Mouse (Mus musculus) lung, embryonic 15.5 days (tissue): ENCODE results near the gene Nodal. TPM values are rescaled to one million over a fixed set of nuclear protein-coding genes. Genes with fewer than 3 reads are reported as not detected.

Experiments used
- ATAC-seq: fragments of 200-750 bp; cut with Nextera tagmentation; 2 replicates; pipeline ENCODE4 v1.8.0; 2017; ENCODE audit warnings: moderate number of reproducible peaks, borderline replicate concordance; ENCODE audit not compliant: low FRiP score, low TSS enrichment; ENCODE audit errors: extremely low read depth
- H3K27ac ChIP-seq: fragments of 300-500 bp; sonication (generic); 2 replicates; pipeline ENCODE4 v1.5.1; 2015; ENCODE audit warnings: moderate library complexity, mild to moderate bottlenecking, inconsistent platforms
- H3K27me3 ChIP-seq: fragments of 300-500 bp; sonication (generic); 2 replicates; pipeline ENCODE4 v1.6.1; 2015; ENCODE audit warnings: inconsistent platforms
- H3K36me3 ChIP-seq: fragments of 300-500 bp; sonication (generic); 2 replicates; pipeline ENCODE4 v1.6.1; 2015; ENCODE audit warnings: inconsistent platforms
- H3K4me1 ChIP-seq: fragments of 300-500 bp; sonication (generic); 2 replicates; pipeline ENCODE4 v1.6.1; 2015; ENCODE audit warnings: inconsistent platforms
- H3K4me2 ChIP-seq: fragments of 300-500 bp; sonication (generic); 2 replicates; pipeline ENCODE4 v1.6.1; 2015; ENCODE audit warnings: inconsistent platforms, mild to moderate bottlenecking, moderate library complexity
- H3K4me3 ChIP-seq: fragments of 300-500 bp; sonication (generic); 2 replicates; pipeline ENCODE4 v1.5.1; 2015; ENCODE audit warnings: mild to moderate bottlenecking, inconsistent platforms
- H3K9ac ChIP-seq: fragments of 300-500 bp; sonication (generic); 2 replicates; pipeline ENCODE4 v1.6.1; 2015; ENCODE audit warnings: inconsistent platforms
- H3K9me3 ChIP-seq: fragments of 300-500 bp; sonication (generic); 2 replicates; pipeline ENCODE4 v1.6.1; 2016; ENCODE audit warnings: inconsistent platforms
- WGBS: fragments of 180-500 bp; shearing (Covaris S2); methylation state at CpG from one replicate; pipeline ENCODE4 v1.1.7; 2015; 5-methylcytosine and 5-hydroxymethylcytosine counted together
- polyA plus RNA-seq: library from polyadenylated mRNA; unstranded; fragments of >200 nt; fragmentation: Nextera tagmentation; extraction: Ambion mirVana; gene quantifications from 2 replicates; pipeline ENCODE4 v1.2.1, GENCODE M21; 2015

The Nodal gene
- polyA plus RNA-seq, 1 experiment from 2014 or later: 0.09 TPM

GRCm38 (mm10) chr10:61419146-61419545 lies 1.4 kb downstream of the Nodal start:
- no peak overlapping the region for H3K4me3 ChIP-seq
- no peak for ATAC-seq
- H3K27me3 ChIP-seq: peaks cover 56% of the 10 kb centered on the region
- no peak overlapping the region for H3K27ac ChIP-seq
- H3K9me3 ChIP-seq: no peaks in the 10 kb centered on the region
- peak overlapping the region; percentile 85 for H3K4me2 ChIP-seq
- WGBS: 8% methylated on average over 24 of the region's 24 CpGs
- H3K36me3 ChIP-seq: no peaks in the 10 kb centered on the region
- peaks cover 19% of the 10 kb centered on the region for H3K4me1 ChIP-seq
- H3K9ac ChIP-seq: no peak overlapping the region

DNA sequence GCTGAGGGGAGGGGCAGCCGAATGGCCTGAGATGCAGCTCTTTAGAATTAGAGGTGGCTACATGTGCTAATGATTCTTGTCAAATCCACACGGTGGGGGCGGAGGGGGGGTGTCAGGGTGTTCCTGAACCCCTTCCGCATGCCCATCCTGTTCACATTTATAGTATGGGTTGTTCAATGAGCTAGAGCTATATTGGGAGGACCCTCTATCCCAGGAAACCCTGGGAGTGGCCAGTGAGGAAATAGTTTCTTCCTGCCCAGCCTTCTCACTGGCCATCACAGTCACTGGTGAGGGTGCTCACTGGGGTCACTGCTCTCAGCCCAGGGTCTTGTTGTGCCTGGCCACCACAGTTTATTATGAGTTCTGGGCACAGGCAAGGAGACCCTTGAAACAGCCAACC lies 2.2 kb downstream of the Nodal start:
- no peak overlapping the region for H3K27ac ChIP-seq
- no peak overlapping the region for H3K9ac ChIP-seq
- no peak overlapping the region for H3K4me2 ChIP-seq
- no peaks in the 10 kb centered on the region for H3K36me3 ChIP-seq
- WGBS: 56% methylated on average over 4 of the region's 4 CpGs
- H3K9me3 ChIP-seq: no peaks in the 10 kb centered on the region
- no peak overlapping the region for H3K4me3 ChIP-seq
- ATAC-seq: no peak
- H3K27me3 ChIP-seq: peaks cover 56% of the 10 kb centered on the region
- peaks cover 27% of the 10 kb centered on the region for H3K4me1 ChIP-seq

DNA sequence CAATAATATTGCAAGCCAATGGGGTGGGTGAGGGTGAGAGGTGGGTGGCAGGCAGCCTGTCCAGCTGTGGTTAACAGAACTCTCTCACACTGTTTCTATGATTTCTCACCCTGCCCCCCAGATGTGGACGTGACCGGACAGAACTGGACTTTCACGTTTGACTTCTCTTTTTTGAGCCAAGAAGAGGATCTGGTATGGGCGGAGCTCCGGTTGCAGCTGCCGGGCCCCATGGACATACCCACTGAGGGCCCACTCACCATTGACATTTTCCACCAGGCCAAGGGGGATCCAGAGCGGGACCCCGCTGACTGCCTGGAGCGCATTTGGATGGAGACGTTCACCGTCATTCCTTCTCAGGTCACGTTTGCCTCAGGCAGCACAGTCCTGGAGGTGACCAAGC lies 5.1 kb downstream of the Nodal start:
- H3K4me2 ChIP-seq: no peak overlapping the region

DNA sequence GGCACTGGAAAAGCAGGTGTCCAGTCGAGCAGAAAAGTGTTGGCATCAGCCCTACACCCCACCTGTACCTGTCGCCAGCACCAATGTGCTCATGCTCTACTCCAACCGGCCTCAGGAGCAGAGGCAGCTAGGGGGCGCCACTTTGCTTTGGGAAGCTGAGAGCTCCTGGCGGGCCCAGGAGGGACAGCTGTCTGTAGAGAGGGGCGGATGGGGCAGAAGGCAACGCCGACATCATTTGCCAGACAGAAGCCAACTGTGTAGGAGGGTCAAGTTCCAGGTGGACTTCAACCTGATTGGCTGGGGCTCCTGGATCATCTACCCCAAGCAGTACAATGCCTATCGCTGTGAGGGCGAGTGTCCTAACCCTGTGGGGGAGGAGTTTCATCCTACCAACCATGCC lies 5.5 kb downstream of the Nodal start:
- peaks cover 27% of the 10 kb centered on the region for H3K27me3 ChIP-seq
- H3K4me1 ChIP-seq: peaks cover 27% of the 10 kb centered on the region
- ATAC-seq: no peak
- no peak overlapping the region for H3K9ac ChIP-seq
- no peaks in the 10 kb centered on the region for H3K9me3 ChIP-seq
- no peak overlapping the region for H3K4me3 ChIP-seq
- WGBS: 58% methylated on average over 10 of the region's 10 CpGs
- no peak overlapping the region for H3K4me2 ChIP-seq
- no peaks in the 10 kb centered on the region for H3K36me3 ChIP-seq
- no peak overlapping the region for H3K27ac ChIP-seq

More for the DNA sequence above, 5.1 kb downstream of the Nodal start:
- Histone ChIP-seq H3K36me3 (no peaks in the 10 kb centered on the region), H3K9ac (no peak overlapping the region), H3K9me3 (no peaks in the 10 kb centered on the region), H3K27ac (no peak overlapping the region), H3K4me1 (peaks cover 31% of the 10 kb centered on the region), H3K27me3 (peaks cover 31% of the 10 kb centered on the region), H3K4me3 (no peak overlapping the region)
- WGBS: 71% methylated on average over 12 of the region's 12 CpGs
- ATAC-seq: 0 out of 2 replicates have a peak, but pooled peaks have one; percentile 12

- Histone ChIP-seq H3K4me2 (peak overlapping the region; percentile 19; the same call in 1 of the 2 replicates), H3K9me3 (no peaks in the 10 kb centered on the region), H3K9ac (no peak overlapping the region), H3K27me3 (peaks cover 14% of the 10 kb centered on the region), H3K4me1 (peaks cover 19% of the 10 kb centered on the region), H3K36me3 (0 out of 2 replicates have a peak, but pooled peaks cover under 1% of the 10 kb centered on the region), H3K27ac (0 out of 2 replicates have a peak overlapping the region, but pooled peaks have one; percentile 35), H3K4me3 (no peak overlapping the region)
- WGBS: 34% methylated on average over 7 of the region's 7 CpGs
- peak; percentile 15; the same call in 1 of the 2 replicates for ATAC-seq
These were observed 6.7 kb downstream of the Nodal start for GRCm38 (mm10) chr10:61424500-61424899.

DNA sequence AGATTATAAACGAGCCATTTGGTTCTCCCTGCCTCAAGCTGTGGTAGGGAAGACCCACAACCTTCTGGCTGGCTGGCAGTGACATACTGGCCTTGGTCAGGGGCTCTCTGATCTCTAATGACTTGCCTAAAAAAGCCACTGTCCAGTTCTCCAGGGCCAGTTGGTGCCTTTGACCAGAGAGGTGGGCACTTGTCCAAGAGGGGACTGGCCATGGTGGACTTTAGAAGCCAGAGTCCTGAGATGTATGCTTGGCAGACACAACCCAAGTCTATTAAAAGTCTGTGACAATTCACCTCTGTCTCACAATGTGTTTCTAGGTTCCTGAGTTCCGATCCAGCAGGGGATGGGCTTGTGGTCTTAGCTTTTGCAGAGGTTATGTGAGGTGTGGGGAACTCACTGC lies 7.3 kb downstream of the Nodal start:
- WGBS: 58% methylated on average over 2 of the region's 2 CpGs
- no peak for ATAC-seq
- Histone ChIP-seq H3K9me3 (no peaks in the 10 kb centered on the region), H3K36me3 (peaks cover 6% of the 10 kb centered on the region), H3K27me3 (peaks cover 9% of the 10 kb centered on the region), H3K4me2 (no peak overlapping the region), H3K4me3 (no peak overlapping the region), H3K4me1 (peaks cover 15% of the 10 kb centered on the region), H3K9ac (no peak overlapping the region), H3K27ac (no peak overlapping the region)

DNA sequence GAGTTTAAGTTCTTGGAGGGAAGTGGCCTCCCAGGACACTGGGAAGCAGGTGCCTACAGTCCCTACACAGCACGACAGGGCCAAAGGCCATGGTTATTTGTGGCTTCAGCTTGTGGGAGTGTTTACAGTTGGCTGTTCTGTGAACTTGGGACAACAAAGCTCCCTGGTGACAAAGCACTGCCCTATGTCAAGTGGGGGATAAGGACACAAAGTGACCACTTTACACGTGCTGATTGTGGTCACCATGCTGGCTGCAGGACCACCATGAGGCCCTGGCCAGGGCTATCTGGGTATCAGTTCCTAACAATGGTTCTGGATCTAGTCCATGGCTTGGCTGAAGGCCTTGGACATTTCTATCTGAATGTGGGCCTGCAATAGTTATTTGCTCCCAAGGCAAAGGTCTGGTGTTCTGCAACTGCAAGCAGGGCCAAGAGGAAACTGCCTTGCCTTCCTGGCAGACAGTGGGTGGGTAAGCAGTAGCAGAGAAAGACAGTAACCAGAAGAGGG lies 8.5 kb downstream of the Nodal start:
- Histone ChIP-seq H3K27ac (no peak overlapping the region), H3K4me1 (peaks cover 15% of the 10 kb centered on the region), H3K9ac (no peak overlapping the region), H3K9me3 (no peaks in the 10 kb centered on the region), H3K27me3 (no peaks in the 10 kb centered on the region), H3K36me3 (peaks cover 18% of the 10 kb centered on the region), H3K4me2 (no peak overlapping the region), H3K4me3 (no peak overlapping the region)
- ATAC-seq: no peak
- 30% methylated on average over 2 of the region's 2 CpGs for WGBS

DNA sequence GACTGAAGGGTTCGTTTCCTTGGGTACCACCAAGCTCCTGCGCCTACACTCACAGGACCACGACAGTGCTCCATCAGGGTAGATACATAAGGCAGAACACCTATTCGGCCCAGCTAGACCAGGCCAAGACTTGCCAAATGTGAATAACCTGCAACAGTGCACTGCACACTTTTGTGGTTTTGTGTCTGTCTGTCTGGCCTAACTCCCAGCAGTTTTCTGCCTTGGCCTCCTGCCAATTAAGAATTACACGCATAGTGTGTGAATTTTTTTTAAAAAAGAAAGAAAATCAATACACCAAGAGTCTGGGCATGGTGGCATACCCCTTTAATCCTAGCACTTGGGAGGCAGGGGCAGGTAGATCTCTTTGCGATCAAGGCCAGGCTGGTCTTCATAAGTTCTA lies 10.2 kb downstream of the Nodal start:
- no peak overlapping the region for H3K4me3 ChIP-seq
- no peaks in the 10 kb centered on the region for H3K9me3 ChIP-seq
- peaks cover 28% of the 10 kb centered on the region for H3K36me3 ChIP-seq
- no peak overlapping the region for H3K27ac ChIP-seq
- H3K4me1 ChIP-seq: peaks cover 15% of the 10 kb centered on the region
- no peak for ATAC-seq
- no peak overlapping the region for H3K4me2 ChIP-seq
- no peaks in the 10 kb centered on the region for H3K27me3 ChIP-seq
- H3K9ac ChIP-seq: no peak overlapping the region
- WGBS: 82% methylated on average over 6 of the region's 6 CpGs

DNA sequence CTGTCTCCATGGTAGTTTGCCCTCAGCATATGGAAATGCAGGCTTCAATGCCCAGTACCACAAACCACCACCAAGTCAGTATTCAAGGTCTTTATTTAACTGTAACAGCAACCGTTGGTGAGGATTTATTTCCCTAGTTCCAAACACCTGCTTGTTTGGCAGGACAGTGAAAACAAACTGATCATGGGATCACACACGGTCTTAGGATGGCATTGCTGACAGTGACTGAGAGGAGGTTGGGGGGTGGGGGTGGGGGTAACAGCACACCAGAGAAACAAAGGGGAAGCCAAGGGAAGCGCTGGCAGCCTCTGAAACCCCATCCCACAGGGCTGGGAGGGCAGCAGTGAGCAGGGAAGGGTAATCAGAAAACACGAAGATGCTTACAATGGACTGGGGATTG lies 10.6 kb downstream of the Nodal start:
- H3K9me3 ChIP-seq: no peaks in the 10 kb centered on the region
- H3K27ac ChIP-seq: no peak overlapping the region
- 41% methylated on average over 4 of the region's 4 CpGs for WGBS
- H3K36me3 ChIP-seq: peaks cover 33% of the 10 kb centered on the region
- H3K4me2 ChIP-seq: no peak overlapping the region
- no peaks in the 10 kb centered on the region for H3K27me3 ChIP-seq
- peaks cover 15% of the 10 kb centered on the region for H3K4me1 ChIP-seq
- H3K9ac ChIP-seq: no peak overlapping the region
- no peak overlapping the region for H3K4me3 ChIP-seq
- ATAC-seq: no peak

GRCm38 (mm10) chr10:61429043-61429442 lies 11.3 kb downstream of the Nodal start:
- Histone ChIP-seq H3K4me3 (no peak overlapping the region), H3K27me3 (no peaks in the 10 kb centered on the region), H3K4me1 (peaks cover 13% of the 10 kb centered on the region), H3K9me3 (no peaks in the 10 kb centered on the region), H3K27ac (no peak overlapping the region), H3K36me3 (peaks cover 39% of the 10 kb centered on the region), H3K4me2 (no peak overlapping the region), H3K9ac (no peak overlapping the region)
- WGBS: 91% methylated on average over 5 of the region's 5 CpGs
- ATAC-seq: no peak

DNA sequence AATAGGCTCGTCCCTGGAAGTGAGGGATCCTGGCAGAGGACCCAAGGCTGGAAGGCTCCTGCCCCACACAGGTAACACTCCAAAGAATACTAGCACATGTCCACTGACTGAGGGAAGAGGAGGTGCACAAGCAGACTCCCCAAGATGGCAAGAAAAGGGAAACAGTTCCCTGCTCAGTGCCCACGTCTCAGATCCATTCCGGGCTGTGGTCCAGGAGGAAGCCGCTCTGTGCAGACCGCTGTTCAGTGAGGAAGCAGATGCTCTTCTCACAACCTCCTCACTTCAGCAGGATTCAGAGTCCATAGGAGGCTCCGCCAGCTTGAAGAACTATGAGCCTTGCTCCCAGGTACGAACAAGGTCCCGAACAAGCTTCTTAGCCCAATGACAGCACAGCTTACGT lies 13.6 kb downstream of the Nodal start:
- Histone ChIP-seq H3K4me2 (no peak overlapping the region), H3K27me3 (no peaks in the 10 kb centered on the region), H3K4me1 (0 out of 2 replicates have a peak, but pooled peaks cover under 1% of the 10 kb centered on the region), H3K27ac (no peak overlapping the region), H3K9ac (no peak overlapping the region), H3K9me3 (no peaks in the 10 kb centered on the region), H3K4me3 (no peak overlapping the region), H3K36me3 (peaks cover 53% of the 10 kb centered on the region)
- no peak for ATAC-seq
- 91% methylated on average over 9 of the region's 9 CpGs for WGBS

- no peaks in the 10 kb centered on the region for H3K27me3 ChIP-seq
- WGBS: 91% methylated on average over 7 of the region's 7 CpGs
- ATAC-seq: no peak
- H3K9ac ChIP-seq: no peak overlapping the region
- peaks cover 6% of the 10 kb centered on the region for H3K36me3 ChIP-seq
- H3K4me1 ChIP-seq: peaks cover 22% of the 10 kb centered on the region
- no peak overlapping the region for H3K4me2 ChIP-seq
- H3K4me3 ChIP-seq: no peak overlapping the region
- no peak overlapping the region for H3K27ac ChIP-seq
- H3K9me3 ChIP-seq: no peaks in the 10 kb centered on the region
These were observed 22.5 kb downstream of the Nodal start for GRCm38 (mm10) chr10:61440202-61440800.
